Mouse (Mus musculus) limb, embryonic 12.5 days (tissue): ENCODE results near the gene Fbxw4. TPM values are rescaled to one million over a fixed set of nuclear protein-coding genes. Genes with fewer than 3 reads are reported as not detected.
"Not testable (repeated sequence)": the region's sequence is repeated elsewhere in the genome, so short reads cannot be mapped to it uniquely, and the experiment has no call there.

ENCODE experiments used
- ATAC-seq: fragments of 200-750 bp; cut with Nextera tagmentation; 2 replicates; pipeline ENCODE4 v1.8.0; 2017; ENCODE audit warnings: low read depth, moderate TSS enrichment; ENCODE audit not compliant: insufficient number of reproducible peaks, insufficient read depth, low FRiP score, low TSS enrichment
- H3K27ac ChIP-seq: fragments of 300-500 bp; sonication (generic); 2 replicates; pipeline ENCODE4 v1.5.1; 2016; ENCODE audit warnings: mild to moderate bottlenecking, moderate library complexity
- H3K27me3 ChIP-seq: fragments of 300-500 bp; sonication (generic); 2 replicates; pipeline ENCODE4 v1.6.1; 2016; ENCODE audit warnings: mild to moderate bottlenecking, moderate library complexity
- H3K36me3 ChIP-seq: fragments of 300-500 bp; sonication (generic); 2 replicates; pipeline ENCODE4 v1.6.1; 2016; ENCODE audit warnings: mild to moderate bottlenecking, moderate library complexity
- H3K4me1 ChIP-seq: fragments of 300-500 bp; sonication (generic); replicated peaks from 2 replicates; pipeline ENCODE4 v1.6.1; 2016
- H3K4me2 ChIP-seq: fragments of 300-500 bp; sonication (generic); 2 replicates; pipeline ENCODE4 v1.6.1; 2016; ENCODE audit warnings: mild to moderate bottlenecking, moderate library complexity
- H3K4me3 ChIP-seq: fragments of 300-500 bp; sonication (generic); replicated peaks from 2 replicates; pipeline ENCODE4 v1.5.1; 2016; ENCODE audit warnings: mild to moderate bottlenecking
- H3K9ac ChIP-seq: fragments of 300-500 bp; sonication (generic); replicated peaks from 2 replicates; pipeline ENCODE4 v1.6.1; 2016; ENCODE audit warnings: mild to moderate bottlenecking, moderate library complexity
- H3K9me3 ChIP-seq: fragments of 300-500 bp; sonication (generic); 2 replicates; pipeline ENCODE4 v1.6.1; 2016; ENCODE audit warnings: mild to moderate bottlenecking, moderate library complexity
- WGBS: fragments of 180-500 bp; shearing (Covaris S2); methylation state at CpG from one replicate; pipeline ENCODE4 v1.1.7; 2016; 5-methylcytosine and 5-hydroxymethylcytosine counted together
- polyA plus RNA-seq: library from polyadenylated mRNA; unstranded; fragments of >200 nt; fragmentation: Nextera tagmentation; extraction: Ambion mirVana; gene quantifications from 2 replicates; pipeline ENCODE4 v1.2.1, GENCODE M21; 2016

The Fbxw4 gene
- polyA plus RNA-seq, 1 experiment from 2014 or later, result 6.8 TPM

DNA sequence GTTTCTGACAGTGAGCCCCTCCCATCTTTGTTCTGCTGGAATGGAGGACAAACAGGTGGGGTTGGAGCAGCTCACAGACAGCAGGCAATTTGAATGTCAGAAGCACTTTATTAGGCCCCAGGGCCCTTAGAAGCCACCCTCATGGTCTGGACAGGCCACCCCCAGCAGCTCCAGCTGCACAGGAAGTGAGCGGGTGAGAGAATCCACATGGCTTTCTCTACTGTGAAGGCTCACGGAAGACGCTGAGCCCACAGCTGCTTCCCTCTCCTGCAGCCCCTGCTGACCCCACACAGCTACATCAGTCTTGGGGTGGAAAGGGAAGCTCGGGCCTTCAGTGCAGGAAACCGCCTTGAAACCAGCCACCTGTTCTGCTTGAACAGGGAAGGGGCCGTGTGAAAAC, 107.9 kb downstream of the Fbxw4 start:
- Histone ChIP-seq H3K9ac (no peak overlapping the region), H3K4me3 (no peak overlapping the region), H3K27ac (peak overlapping the region; percentile 56; the same call in 1 of the 2 replicates), H3K36me3 (peaks cover 50% of the 10 kb centered on the region), H3K9me3 (no peaks in the 10 kb centered on the region), H3K4me2 (no peak overlapping the region), H3K27me3 (peaks cover 21% of the 10 kb centered on the region), H3K4me1 (peaks cover 15% of the 10 kb centered on the region)
- 37% methylated on average over 6 of the region's 6 CpGs for WGBS
- ATAC-seq, result peak; percentile 60; the same call in 1 of the 2 replicates

DNA sequence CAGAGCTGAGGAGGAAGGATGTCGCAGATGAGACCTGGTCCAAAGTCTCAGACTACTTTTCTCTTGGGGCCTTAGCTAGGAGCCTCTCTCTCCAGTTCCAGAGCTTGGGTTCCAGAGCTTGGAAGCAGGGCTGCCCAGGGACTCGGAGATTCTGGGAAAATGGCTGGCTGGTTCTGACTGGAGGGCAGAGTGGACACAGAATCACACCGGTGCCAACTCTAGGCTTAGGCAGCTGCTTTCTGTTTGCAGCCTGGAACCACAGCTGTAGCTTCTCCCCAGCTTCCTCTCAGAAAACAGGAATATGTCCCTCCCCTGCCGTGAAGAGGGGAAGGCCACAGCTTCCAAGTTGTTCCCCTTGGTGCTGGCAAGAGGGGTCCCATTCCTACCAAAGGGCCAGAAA, 110.2 kb downstream of the Fbxw4 start:
- Histone ChIP-seq H3K4me2 (no peak overlapping the region), H3K4me1 (peaks cover 15% of the 10 kb centered on the region), H3K36me3 (peaks cover 31% of the 10 kb centered on the region), H3K9me3 (no peaks in the 10 kb centered on the region), H3K27me3 (peaks cover 39% of the 10 kb centered on the region), H3K27ac (no peak overlapping the region), H3K9ac (no peak overlapping the region), H3K4me3 (no peak overlapping the region)
- no peak for ATAC-seq
- 83% methylated on average over 4 of the region's 4 CpGs for WGBS

DNA sequence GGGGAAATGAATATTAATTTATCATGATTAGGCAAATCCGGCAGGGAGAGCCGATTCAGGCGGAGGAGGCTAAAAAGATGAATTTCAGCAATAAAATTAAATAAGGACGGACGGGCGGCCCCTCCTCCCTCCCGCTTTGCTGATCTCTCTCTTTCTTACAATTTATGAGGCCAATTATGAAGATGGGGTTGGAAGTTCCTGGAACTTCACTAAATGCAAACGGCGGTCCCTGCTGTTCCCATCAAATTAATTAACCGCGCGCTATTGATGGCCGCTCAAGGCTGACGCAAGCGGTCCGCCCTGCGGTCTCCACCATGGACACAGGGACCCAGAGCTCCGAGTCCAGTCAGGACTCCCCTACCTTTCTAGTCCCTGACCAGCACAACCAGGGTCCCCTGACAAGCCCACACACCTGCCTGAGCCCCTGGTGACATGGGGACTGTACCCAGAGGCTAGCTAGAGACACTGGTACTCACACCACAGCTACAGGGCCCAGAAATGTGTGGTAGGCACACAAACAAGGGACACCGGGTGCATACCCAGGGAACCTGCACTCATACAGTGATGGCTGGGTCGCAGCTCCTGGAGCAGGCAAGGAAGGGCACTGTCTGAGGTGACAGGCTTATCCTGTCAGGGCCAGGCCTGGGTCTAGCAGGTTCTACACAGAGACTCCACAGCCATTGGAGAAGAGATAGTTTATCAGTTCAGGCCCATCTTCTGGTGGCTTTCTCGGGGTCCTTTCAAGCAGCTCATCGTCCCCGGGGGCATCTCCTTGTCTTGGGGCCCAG, 110.8 kb downstream of the Fbxw4 start:
- Histone ChIP-seq H3K9me3 (no peaks in the 10 kb centered on the region), H3K36me3 (peaks cover 25% of the 10 kb centered on the region), H3K4me2 (no peak overlapping the region), H3K27ac (no peak overlapping the region), H3K27me3 (peaks cover 39% of the 10 kb centered on the region), H3K9ac (no peak overlapping the region), H3K4me1 (peaks cover 21% of the 10 kb centered on the region), H3K4me3 (no peak overlapping the region)
- WGBS, result 62% methylated on average over 23 of the region's 23 CpGs
- no peak for ATAC-seq

DNA sequence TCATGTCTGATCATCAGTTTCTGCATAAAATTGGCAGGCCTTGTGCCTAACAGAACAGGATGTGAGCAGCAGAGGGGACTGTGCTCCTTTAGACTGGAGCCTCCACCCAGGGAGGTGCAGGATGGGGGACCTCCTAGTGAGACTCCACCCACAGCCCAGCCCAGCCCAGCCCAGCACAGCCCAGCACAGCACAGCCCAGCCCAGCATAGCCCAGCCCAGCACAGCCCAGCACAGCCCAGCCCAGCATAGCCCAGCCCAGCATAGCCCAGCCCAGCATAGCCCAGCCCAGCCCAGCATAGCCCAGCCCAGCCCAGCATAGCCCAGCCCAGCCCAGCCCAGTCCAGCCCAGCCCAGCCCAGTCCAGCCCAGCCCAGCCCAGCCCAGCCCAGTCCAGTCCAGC, 111.9 kb downstream of the Fbxw4 start:
- not testable (repeated sequence) for H3K27ac ChIP-seq

DNA sequence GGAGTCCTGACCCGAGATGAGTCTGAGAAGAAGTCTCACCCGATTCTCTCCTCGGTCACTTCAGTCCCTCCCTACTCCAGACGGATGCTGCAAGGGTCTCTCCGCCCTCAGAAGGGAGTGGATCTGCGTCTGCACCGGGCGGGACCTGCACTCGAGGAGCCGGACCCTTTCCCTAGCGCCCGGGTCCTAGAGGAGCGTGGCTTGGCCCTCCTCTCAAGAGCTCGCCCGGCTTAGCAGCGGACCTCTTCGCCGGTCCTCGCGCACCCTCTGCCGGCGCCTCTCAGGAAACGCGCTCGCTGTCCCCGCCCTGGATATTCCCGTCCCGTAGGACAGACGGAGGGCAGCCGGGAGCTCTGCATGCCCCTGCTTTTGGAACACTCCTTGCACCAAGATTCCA, 115.2 kb downstream of the Fbxw4 start:
- H3K9me3 ChIP-seq, result no peaks in the 10 kb centered on the region
- peak; percentile 73 for ATAC-seq
- peak overlapping the region; percentile 34; the same call in 1 of the 2 replicates for H3K9ac ChIP-seq
- H3K27me3 ChIP-seq, result peaks cover 79% of the 10 kb centered on the region
- H3K4me2 ChIP-seq, result peak overlapping the region; percentile 82
- no peak overlapping the region for H3K27ac ChIP-seq
- peak overlapping the region; percentile 38 for H3K4me3 ChIP-seq
- peaks cover 27% of the 10 kb centered on the region for H3K4me1 ChIP-seq
- under 1% methylated on average over 30 of the region's 30 CpGs for WGBS
- no peaks in the 10 kb centered on the region for H3K36me3 ChIP-seq

More for the DNA sequence above, 111.9 kb downstream of the Fbxw4 start:
- not testable (repeated sequence) for H3K9me3 ChIP-seq, H3K4me2 ChIP-seq, ATAC-seq, H3K4me3 ChIP-seq, H3K9ac ChIP-seq
- Histone ChIP-seq H3K4me1 (peaks cover 27% of the 10 kb centered on the region), H3K36me3 (peaks cover 13% of the 10 kb centered on the region), H3K27me3 (peaks cover 50% of the 10 kb centered on the region)

DNA sequence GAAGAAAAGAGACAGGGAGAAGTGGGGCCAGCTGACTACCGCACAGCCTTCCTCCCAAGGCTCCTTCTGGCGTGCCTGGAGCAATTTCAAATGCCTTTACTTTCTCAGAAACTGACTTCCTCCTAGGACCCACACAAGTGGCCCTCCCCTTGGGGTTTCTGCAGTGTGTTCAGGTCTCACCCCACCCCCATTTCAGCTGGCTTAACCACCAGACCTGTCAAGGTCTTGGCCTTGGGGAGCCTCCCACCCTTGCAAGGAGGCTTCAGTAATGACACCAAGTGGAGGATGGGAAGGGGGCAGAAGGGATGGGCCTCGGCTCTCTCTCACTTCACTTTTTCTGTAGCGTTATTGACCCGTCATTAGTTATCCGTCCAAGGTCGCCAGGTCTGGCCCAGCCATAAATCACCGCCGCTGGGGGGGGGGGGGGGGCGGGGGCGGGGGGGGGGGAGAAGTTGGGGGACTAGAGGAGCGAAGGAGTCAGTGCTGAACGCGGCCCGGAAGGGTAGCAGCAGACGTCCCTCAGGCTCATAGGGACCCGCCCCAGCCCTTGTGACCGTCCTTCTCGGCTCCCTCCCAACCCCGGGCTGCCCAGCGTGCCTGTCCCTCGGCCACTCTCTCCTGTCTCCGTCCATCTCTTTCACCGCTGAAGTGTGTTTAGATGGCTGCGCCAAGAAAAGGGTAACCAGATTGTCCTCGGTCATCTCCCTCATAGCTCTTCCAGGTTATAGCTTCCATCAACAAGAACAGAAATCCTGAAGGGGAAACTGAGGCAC, 115.8 kb downstream of the Fbxw4 start:
- Histone ChIP-seq H3K9ac (peak overlapping the region; percentile 34; the same call in 1 of the 2 replicates), H3K4me3 (peak overlapping the region; percentile 38), H3K36me3 (no peaks in the 10 kb centered on the region), H3K9me3 (no peaks in the 10 kb centered on the region), H3K4me1 (peaks cover 27% of the 10 kb centered on the region), H3K4me2 (peak overlapping the region; percentile 82), H3K27ac (no peak overlapping the region), H3K27me3 (peaks cover 79% of the 10 kb centered on the region)
- WGBS, result 0% methylated on average over 14 of the region's 26 CpGs
- ATAC-seq, result peak; percentile 21; the same call in 1 of the 2 replicates

DNA sequence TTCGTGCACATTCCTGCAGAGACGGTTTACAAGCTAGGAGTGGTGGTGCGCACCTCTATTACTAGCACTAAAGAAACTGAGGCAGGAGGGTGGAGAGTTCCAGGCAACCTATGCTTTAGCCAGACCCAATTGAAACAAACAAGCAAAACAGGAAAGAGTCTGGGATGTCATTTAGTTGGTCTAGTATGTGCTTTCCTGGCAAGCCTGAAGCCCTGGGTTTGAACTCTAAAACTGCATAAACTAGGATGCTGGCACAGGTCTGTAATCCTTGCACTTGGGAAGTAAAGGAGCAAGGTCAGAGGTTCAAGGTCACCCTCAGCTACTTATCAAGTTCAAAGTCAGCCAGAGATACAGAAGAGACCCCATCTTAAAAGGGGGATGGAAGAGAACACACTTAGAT, 118.1 kb downstream of the Fbxw4 start:
- 11% methylated on average over 3 of the region's 3 CpGs for WGBS
- Histone ChIP-seq H3K36me3 (no peaks in the 10 kb centered on the region), H3K4me2 (peak overlapping the region; percentile 83), H3K4me3 (peak overlapping the region; percentile 47), H3K4me1 (peaks cover 27% of the 10 kb centered on the region), H3K27me3 (peaks cover 80% of the 10 kb centered on the region), H3K9me3 (no peaks in the 10 kb centered on the region), H3K9ac (peak overlapping the region; percentile 52; the same call in 1 of the 2 replicates), H3K27ac (no peak overlapping the region)
- no peak for ATAC-seq

DNA sequence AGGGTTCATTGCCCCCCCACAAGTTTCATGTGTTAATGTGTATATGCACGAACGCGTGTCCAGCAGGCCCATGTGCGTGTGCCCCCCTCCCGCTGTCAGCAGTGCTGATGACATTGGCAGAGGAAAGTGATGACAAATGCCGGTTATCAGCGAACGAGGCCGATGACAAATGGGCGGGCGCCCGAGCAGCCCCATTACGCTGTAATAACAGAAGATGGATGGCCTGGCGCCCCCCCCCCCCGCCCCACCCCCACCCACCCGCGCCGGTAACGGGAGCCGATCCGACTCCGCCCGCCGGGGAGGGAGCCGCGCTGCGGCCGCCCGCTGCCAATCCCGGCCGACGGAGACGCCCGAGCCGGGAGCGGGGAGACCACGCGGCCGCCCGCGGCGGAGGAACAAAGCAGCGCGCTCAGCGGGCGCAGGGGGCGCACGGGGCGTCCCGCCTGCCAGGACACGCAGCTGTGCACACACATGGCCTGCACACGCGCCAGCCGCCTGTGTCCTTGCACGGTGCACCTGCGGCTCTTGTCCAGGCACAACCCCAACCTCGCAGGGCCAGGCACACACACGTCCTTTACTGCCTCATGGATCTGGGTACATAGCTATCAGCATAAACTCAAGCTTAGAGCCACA, 118.6 kb downstream of the Fbxw4 start:
- peaks cover 27% of the 10 kb centered on the region for H3K4me1 ChIP-seq
- H3K27me3 ChIP-seq, result peaks cover 77% of the 10 kb centered on the region
- no peaks in the 10 kb centered on the region for H3K9me3 ChIP-seq
- H3K4me3 ChIP-seq, result peak overlapping the region; percentile 47
- under 1% methylated on average over 36 of the region's 58 CpGs for WGBS
- H3K36me3 ChIP-seq, result no peaks in the 10 kb centered on the region
- ATAC-seq, result no peak; the same call in 1 of the 2 replicates
- no peak overlapping the region for H3K27ac ChIP-seq
- peak overlapping the region; percentile 83 for H3K4me2 ChIP-seq
- H3K9ac ChIP-seq, result peak overlapping the region; percentile 52; the same call in 1 of the 2 replicates

DNA sequence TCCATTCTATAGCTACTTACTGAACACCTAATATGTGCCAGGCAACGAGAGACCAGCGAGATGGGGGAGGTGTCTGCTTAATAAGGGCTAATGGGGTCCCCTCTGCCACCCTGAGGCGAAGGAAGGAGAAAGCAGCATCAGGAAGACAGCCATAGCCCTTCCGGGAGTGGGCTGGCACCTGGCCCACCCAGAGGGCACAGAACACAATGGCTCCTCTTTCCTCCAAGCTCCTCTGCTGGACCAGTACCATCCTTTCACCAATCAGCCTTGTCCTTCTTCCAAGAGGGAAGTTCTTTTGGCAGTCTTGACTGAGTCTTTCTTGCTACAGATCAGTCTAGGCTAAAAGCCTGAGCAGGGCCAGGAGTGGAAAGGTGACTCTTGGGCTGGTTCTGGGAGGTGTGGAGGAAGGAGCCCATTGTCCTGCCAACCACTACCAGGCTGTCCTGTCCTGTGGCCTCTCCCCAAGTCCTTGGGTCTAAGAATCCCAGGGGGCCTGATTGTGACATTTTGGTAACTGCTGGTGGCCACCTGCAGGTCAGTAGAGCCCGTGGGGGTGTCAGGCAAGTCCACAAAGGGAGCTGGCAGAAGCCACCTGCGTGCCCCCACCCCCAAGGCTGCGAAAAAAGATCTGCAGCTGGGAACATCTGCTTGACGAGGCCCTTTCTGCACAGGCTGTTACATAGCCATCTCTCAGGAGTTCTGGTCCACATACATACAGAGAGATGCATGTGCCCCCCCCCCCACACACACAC, 119.3 kb downstream of the Fbxw4 start:
- Histone ChIP-seq H3K9me3 (no peaks in the 10 kb centered on the region), H3K4me1 (peaks cover 31% of the 10 kb centered on the region), H3K36me3 (no peaks in the 10 kb centered on the region), H3K27me3 (peaks cover 71% of the 10 kb centered on the region), H3K9ac (no peak overlapping the region), H3K4me3 (peak overlapping the region; percentile 47), H3K4me2 (peak overlapping the region; percentile 83), H3K27ac (no peak overlapping the region)
- ATAC-seq, result no peak
- WGBS, result 29% methylated on average over 8 of the region's 8 CpGs

DNA sequence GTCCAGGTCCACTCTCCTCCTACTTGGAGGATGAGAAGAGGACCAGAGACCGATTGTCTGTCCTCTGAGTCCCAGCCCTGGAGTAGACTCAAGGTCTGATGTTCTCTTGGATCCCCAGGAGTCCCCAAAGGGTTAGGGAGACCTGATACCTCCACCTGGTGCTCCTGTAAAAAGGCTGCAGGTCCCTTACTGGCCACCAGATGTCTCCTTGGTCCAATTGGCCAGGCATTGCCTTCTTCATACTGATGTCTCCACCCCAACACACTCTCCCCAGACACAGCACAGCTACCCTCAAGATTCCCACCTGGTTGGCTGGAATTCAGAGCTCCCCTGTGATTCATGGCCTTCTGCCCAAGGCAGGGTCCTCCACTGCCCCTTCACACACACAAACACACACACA, 122.6 kb downstream of the Fbxw4 start:
- Histone ChIP-seq H3K9me3 (no peaks in the 10 kb centered on the region), H3K4me3 (no peak overlapping the region), H3K4me1 (peaks cover 37% of the 10 kb centered on the region), H3K27ac (no peak overlapping the region), H3K9ac (no peak overlapping the region), H3K36me3 (no peaks in the 10 kb centered on the region), H3K4me2 (no peak overlapping the region), H3K27me3 (peaks cover 50% of the 10 kb centered on the region)
- WGBS, result 62% methylated on average over 1 of the region's 1 CpGs
- ATAC-seq, result no peak
